Mouse (Mus musculus) megakaryocyte progenitor cell, adult 5-6 weeks (primary cell): ENCODE data around the gene Rap2c. TPM values are rescaled to one million over a fixed set of nuclear protein-coding genes. Genes with fewer than 3 reads are reported as not detected.

ENCODE experiments used
- ATAC-seq: replicated peaks from 2 replicates; pipeline ENCODE4 v1.8.0; 2016; ENCODE audit warnings: mild to moderate bottlenecking, moderate TSS enrichment, inconsistent platforms; ENCODE audit not compliant: poor library complexity
- total RNA-seq, 2 experiments: library from RNA; stranded (forward) in 1 of 2; stranded (reverse) in 1 of 2; fragments of 157-497, 149-512 nt in 1 of 2; fragments of 200-1000 nt in 1 of 2; gene quantifications; 2 replicates each; pipeline versions ENCODE4 v1.2.3 to v1.2.4; 2015 to 2017

Gene Rap2c
- total RNA-seq (2015), result 30.1 and 30.2 TPM in 2 replicates
- total RNA-seq (2017), result 17.3 and 22.3 TPM in 2 replicates

- peak; percentile 80 for ATAC-seq
These were observed at the start of gene Rap2c for GRCm38 (mm10) chrX:51017851-51018785. TSS of gene Rap2c (minus strand) at chrX:51018018.

- ATAC-seq, result no peak
These were observed 48.9 kb upstream of the Rap2c start for GRCm38 (mm10) chrX:51066539-51067286.

GRCm38 (mm10) chrX:51065773-51066172 is 48.0 kb upstream of the Rap2c start:
- peak; percentile 83 for ATAC-seq

GRCm38 (mm10) chrX:51065158-51065664 is 47.4 kb upstream of the Rap2c start:
- peak; percentile 73 for ATAC-seq

- ATAC-seq, result no peak
These were observed 42.4 kb upstream of the Rap2c start for GRCm38 (mm10) chrX:51060220-51060619.

- ATAC-seq, result no peak
These were observed 40.9 kb upstream of the Rap2c start for GRCm38 (mm10) chrX:51058741-51059140.

GRCm38 (mm10) chrX:51058317-51058716 is 40.5 kb upstream of the Rap2c start:
- no peak for ATAC-seq

- ATAC-seq, result no peak
These were observed 34.1 kb upstream of the Rap2c start for GRCm38 (mm10) chrX:51051680-51052461.

- ATAC-seq, result no peak
These were observed 17.9 kb upstream of the Rap2c start for GRCm38 (mm10) chrX:51035678-51036209.

GRCm38 (mm10) chrX:51019884-51020283 is 2.1 kb upstream of the Rap2c start:
- ATAC-seq, result peak; percentile 70

- peak; percentile 81 for ATAC-seq
These were observed 965 bp upstream of the Rap2c start for GRCm38 (mm10) chrX:51018786-51019179.

- ATAC-seq, result 0 out of 2 replicates have a peak, but pooled peaks have one; percentile 4
These were observed 892 bp downstream of the Rap2c start for GRCm38 (mm10) chrX:51016926-51017325.

GRCm38 (mm10) chrX:51012280-51012679 is 5.5 kb downstream of the Rap2c start:
- ATAC-seq, result peak; percentile 72

GRCm38 (mm10) chrX:51010323-51010722 is 7.5 kb downstream of the Rap2c start:
- no peak for ATAC-seq

GRCm38 (mm10) chrX:51000791-51001190 is 17.0 kb downstream of the Rap2c start:
- no peak for ATAC-seq

- no peak for ATAC-seq
These were observed 22.5 kb downstream of the Rap2c start for GRCm38 (mm10) chrX:50995310-50995709.

GRCm38 (mm10) chrX:50991324-50991723 is 26.5 kb downstream of the Rap2c start:
- ATAC-seq, result no peak

- ATAC-seq, result peak; percentile 83
These were observed 27.9 kb downstream of the Rap2c start for GRCm38 (mm10) chrX:50989940-50990339.

- ATAC-seq, result no peak
These were observed 29.2 kb downstream of the Rap2c start for GRCm38 (mm10) chrX:50988581-50988980.

- no peak for ATAC-seq
These were observed 39.4 kb downstream of the Rap2c start for GRCm38 (mm10) chrX:50978428-50978827.
